Mouse (Mus musculus) embryonic fibroblast, embryonic 13.5 days (primary cell): Measurements from ENCODE around the gene Rora. TPM values are rescaled to one million over a fixed set of nuclear protein-coding genes. Genes with fewer than 3 reads are reported as not detected.

Experiments
- H3K27ac ChIP-seq: 2 replicates; pipeline ENCODE4 v1.5.1; 2012; ENCODE audit warnings: low read length, control low read depth, inconsistent platforms; ENCODE audit not compliant: insufficient read depth
- H3K4me1 ChIP-seq: 2 replicates; pipeline ENCODE4 v1.6.1; 2011; ENCODE audit warnings: low read length; ENCODE audit not compliant: control insufficient read depth, insufficient read depth
- H3K4me3 ChIP-seq: 2 replicates; pipeline ENCODE4 v1.5.1; 2011; ENCODE audit warnings: mild to moderate bottlenecking, control low read depth, low read length; ENCODE audit not compliant: insufficient read depth
- CTCF ChIP-seq: IDR thresholded peaks from 2 replicates; pipeline ENCODE4 v1.5.1; 2011; ENCODE audit warnings: mild to moderate bottlenecking, control low read depth, low read length, moderate library complexity, borderline replicate concordance; ENCODE audit not compliant: insufficient read depth
- POLR2A ChIP-seq: IDR thresholded peaks from 2 replicates; pipeline ENCODE4 v1.6.1; 2011; ENCODE audit warnings: low read depth, mild to moderate bottlenecking, control low read depth, low read length, moderate library complexity
- polyA plus RNA-seq: library from polyadenylated mRNA; stranded (reverse); fragments of >200 nt; gene quantifications from 2 replicates; pipeline ENCODE4 v1.2.4, GENCODE M21; 2011; ENCODE audit warnings: low read depth; ENCODE audit not compliant: missing spikeins, insufficient read length

Gene Rora
- polyA plus RNA-seq, 1 experiment: 11.2 TPM

DNA sequence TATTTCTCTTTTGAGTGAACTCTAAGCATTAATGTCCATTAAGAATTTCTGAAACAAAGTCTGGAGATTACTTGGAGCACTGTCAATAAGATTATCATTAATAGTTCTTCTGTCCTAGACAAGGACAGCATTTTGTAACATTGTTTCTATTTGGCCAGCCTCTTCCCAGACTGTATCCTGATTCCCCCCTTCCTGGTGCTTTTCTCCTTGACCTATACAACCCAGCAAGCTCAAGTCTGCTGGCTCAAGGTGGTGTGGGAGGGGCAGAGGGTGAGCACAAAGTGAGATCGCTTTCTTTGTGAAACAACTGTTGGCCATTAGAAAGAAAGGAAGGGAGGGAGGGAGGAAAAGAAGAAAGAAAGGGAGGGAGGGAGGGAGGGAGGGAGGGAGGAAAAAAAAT lies 537.1 kb downstream of the Rora start:
- peaks cover 4% of the 10 kb centered on the region for H3K4me1 ChIP-seq
- TF ChIP-seq POLR2A: no peak
- no peak for TF ChIP-seq CTCF
- H3K27ac ChIP-seq: no peak overlapping the region
- H3K4me3 ChIP-seq: no peak overlapping the region

DNA sequence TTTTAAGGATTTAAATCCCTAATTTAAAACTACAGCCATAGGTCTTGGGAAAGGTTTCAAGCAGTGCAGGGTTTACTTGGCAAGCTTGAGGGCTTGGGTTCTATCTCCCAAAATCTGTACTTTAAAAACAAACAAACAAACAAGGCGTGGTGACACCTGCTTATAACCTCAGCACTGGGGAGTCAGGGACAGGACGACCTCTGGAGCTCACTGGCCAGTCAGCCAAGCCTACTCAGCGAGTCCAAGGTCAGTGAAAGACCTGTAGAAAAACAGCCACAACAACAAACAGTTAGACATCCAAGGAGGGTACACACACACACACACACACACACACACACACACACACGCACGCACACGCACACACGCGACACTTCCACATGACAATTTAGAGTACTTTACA lies 538.9 kb downstream of the Rora start:
- Histone ChIP-seq H3K4me1 (peaks cover 4% of the 10 kb centered on the region), H3K27ac (no peak overlapping the region), H3K4me3 (no peak overlapping the region)
- TF ChIP-seq POLR2A (no peak), CTCF (no peak)

DNA sequence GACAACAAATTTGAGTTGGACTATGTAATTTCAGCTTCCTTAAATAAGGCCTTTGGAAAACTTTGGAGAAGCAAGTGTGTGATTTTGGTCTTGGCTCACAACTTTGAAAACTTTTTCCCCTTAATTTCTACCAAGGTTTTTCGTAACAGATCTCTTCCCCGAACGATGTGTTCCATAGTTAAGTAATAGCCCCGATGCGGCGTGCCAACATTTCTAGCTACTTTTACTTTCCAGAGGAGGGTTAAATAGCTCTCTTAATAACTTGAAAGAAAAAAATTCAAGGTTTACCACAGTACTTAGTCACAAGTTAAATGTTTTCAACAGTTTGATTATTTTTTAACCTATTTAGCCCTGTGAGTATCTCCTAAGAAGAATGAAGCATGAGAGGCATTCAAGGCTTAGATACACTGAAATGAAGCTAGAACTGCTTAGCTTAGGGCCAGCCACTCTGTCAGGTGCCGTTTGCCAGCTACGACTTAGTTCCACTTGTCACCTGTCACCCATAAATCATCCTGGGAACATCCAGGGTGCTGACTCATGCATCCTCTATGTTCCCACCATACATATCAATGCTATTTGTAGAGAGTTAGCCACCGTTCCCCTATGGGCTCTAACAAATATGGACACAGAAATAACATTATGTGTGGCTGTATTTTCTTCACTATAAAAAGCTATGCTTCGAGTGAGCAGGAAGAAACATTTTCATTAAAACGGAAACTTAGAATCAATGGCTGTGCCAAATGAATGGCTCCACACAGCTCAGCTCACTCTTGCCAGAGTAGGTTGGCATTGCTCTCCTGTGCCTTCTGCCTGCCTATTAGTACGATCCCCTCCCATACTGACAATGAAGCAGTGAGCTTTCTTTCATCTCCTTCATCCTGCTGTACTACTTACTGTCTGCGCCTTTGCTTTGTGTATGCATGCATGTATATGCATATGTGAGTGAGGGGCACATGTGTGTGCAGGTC lies 541.3 kb downstream of the Rora start:
- TF ChIP-seq POLR2A (no peak), CTCF (no peak)
- Histone ChIP-seq H3K4me3 (no peak overlapping the region), H3K4me1 (peaks cover 4% of the 10 kb centered on the region), H3K27ac (no peak overlapping the region)

DNA sequence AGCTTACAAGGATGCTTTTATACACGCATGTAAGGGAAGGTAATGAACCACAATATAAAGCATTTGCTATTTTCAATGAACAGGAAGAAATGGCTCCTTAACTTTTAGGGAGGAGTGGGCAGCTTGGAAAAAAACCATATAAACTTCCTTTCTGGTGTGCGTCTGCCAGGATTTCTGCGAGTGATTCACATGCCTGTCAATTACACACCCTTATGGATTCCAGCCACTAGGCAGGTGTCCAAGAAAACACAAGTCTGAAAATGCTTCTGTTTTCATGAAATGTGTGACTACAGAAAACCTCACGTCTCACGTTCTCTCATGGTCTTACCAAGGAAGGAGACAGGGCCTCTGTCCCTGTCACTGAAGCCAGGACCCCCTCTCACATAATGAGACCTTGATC lies 560.2 kb downstream of the Rora start:
- TF ChIP-seq POLR2A (no peak), CTCF (no peak)
- peaks cover 17% of the 10 kb centered on the region for H3K4me1 ChIP-seq
- no peak overlapping the region for H3K4me3 ChIP-seq
- no peak overlapping the region; the same call in 1 of the 2 replicates for H3K27ac ChIP-seq

DNA sequence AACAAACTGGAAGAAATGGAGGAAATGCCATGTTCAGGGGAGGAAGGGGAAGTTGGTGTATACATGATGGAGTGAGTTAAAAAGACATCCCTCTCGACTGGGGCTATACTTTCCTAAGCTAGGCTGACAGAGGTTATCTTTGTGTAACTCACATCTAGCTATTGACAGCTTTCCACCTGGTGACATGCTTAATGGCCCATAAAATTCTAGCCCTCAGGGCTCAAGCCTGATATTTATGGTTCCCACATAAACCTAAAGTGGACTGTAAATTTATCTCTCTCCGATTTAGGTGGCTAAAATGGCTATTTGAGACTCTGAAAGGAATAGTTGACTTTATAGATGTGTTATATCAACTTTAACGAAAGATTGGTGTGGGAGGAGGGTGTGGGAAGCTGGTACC lies 571.3 kb downstream of the Rora start:
- no peaks in the 10 kb centered on the region for H3K4me1 ChIP-seq
- no peak overlapping the region for H3K4me3 ChIP-seq
- TF ChIP-seq CTCF: no peak
- TF ChIP-seq POLR2A: no peak
- H3K27ac ChIP-seq: no peak overlapping the region

DNA sequence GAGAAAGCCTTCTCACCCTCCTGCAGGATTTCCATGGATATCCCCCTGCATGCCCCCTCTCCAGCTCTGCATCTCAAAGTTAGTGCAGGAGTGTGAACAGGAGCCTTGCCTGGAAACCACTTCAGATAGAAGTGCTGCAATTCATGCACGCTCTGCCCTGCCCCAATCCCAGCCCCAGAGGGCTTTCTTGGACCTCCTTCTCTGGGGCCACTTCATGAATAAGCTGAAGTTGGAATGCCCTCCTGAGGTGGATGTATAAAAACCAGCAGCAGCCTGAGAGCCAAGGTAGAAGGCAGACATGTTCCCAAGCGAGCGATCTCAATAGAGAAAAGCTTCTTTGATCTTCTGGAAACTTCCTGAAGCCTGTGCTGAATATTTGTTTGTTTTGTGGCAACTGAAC lies 572.8 kb downstream of the Rora start:
- H3K4me1 ChIP-seq: no peaks in the 10 kb centered on the region
- H3K27ac ChIP-seq: no peak overlapping the region
- no peak for TF ChIP-seq CTCF
- TF ChIP-seq POLR2A: no peak
- no peak overlapping the region for H3K4me3 ChIP-seq

DNA sequence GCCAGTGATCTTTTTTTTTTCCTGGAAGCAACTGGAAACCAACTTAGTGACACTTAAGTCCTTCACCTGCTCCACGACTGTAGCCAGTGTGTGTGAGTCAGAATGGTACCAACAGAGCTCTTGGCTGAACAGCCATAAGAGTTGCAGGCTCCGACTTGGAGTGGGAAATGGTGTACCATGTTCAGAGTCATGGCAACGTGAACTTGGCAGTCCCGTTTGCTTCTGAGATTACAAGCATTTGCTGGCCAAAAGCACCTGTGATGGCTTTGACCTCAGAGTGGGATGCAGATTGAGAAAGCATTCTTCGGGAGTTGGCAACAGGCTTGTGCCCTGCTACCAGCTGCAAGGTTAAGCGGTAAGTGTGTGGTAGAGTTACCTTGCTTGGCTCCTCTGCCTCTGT lies 574.2 kb downstream of the Rora start:
- no peaks in the 10 kb centered on the region for H3K4me1 ChIP-seq
- no peak overlapping the region for H3K27ac ChIP-seq
- no peak for TF ChIP-seq POLR2A
- H3K4me3 ChIP-seq: no peak overlapping the region

DNA sequence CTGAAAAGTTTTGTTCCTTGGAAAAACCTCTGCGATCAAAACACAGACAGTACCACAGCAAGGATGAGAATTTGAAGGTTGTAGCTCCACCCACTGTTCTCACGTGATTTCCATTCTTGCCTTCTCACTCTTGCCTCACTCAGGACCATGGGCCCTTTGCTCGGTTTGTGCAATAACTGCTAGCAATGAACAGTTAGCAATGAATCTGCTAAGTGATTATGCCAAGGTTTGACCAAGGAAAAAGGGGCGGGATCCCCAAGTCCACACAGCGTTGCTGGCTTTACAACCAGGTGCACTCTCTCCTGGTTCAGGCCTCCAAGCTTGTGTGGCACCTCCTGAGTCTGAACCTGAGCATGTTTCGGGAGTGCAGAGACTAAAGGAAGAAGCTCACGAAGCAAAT lies 576.3 kb downstream of the Rora start:
- Histone ChIP-seq H3K4me1 (no peaks in the 10 kb centered on the region), H3K27ac (no peak overlapping the region), H3K4me3 (no peak overlapping the region)
- TF ChIP-seq CTCF (no peak), POLR2A (no peak)

DNA sequence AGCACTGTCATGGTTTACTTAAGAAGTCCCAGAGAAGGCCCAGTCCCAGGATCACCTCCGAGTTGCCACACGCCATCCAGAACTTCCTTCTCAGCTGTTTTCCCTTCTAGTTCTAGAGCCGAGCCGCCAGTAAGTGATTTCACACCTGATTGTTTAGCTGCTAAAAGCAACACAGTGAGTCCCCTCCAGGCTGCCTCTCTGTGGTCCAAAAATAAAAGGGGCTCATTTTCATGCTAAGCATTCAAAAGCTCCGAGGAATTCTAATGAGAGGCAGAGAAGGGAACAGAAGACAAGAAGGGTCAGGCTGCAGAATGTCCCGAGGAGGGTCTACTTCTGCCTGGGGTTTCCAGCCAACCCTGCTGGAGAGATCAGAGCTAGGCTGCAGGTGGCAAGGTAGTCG lies 580.9 kb downstream of the Rora start:
- H3K4me3 ChIP-seq: no peak overlapping the region
- no peak overlapping the region for H3K27ac ChIP-seq
- no peak for TF ChIP-seq POLR2A
- no peak for TF ChIP-seq CTCF
- H3K4me1 ChIP-seq: no peaks in the 10 kb centered on the region

DNA sequence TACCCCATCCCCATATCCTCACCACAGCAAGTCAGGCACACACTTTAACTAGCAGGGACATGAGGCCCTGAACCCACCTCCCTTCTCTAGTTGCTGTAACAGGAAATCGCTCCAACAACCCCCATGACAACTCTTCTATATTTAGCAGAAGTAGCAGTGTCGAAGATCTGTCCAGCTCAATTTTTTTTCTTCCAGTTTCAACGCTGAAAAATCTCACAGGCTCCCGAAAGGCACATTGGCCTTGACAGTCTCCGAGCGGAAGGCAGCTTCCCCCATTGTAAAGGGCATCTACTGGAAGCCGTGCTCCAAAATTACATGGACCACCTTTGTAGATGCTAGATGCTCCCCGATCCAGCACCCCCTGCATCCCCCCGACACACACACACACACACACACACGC lies 583.7 kb downstream of the Rora start:
- TF ChIP-seq POLR2A: no peak
- no peak overlapping the region for H3K27ac ChIP-seq
- H3K4me3 ChIP-seq: no peak overlapping the region
- H3K4me1 ChIP-seq: 0 out of 2 replicates have a peak, but pooled peaks cover under 1% of the 10 kb centered on the region

DNA sequence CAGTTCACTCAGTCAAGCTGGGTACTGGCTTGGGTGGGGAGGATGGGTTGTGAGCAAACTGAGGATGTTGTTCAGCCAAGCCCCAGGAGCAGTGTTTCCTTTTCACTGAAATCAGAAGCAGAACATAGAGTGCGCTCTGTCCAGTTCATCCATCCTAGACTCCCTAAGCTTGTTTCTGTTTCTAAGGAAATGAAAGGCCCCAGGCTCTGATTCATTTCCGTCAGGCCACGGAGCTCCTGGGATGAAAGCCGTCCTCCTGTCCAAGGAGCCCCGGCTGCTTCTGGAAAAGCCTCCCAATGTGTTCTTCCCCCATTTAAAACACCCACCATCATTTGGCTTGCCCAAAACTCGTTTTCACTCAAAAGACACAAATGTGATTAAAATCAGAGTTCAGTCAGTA lies 589.0 kb downstream of the Rora start:
- Histone ChIP-seq H3K4me1 (peaks cover 2% of the 10 kb centered on the region; the same call in 1 of the 2 replicates), H3K4me3 (no peak overlapping the region), H3K27ac (no peak overlapping the region)
- TF ChIP-seq POLR2A: no peak
- TF ChIP-seq CTCF: no peak
